Mouse (Mus musculus): ENCODE data around the gene Polr2l. TPM values are rescaled to one million over a fixed set of nuclear protein-coding genes. Genes with fewer than 3 reads are reported as not detected.
A peak's percentile ranks its signal among the peaks of the same experiment; 100 is the strongest.

Polr2l gene
- total RNA-seq (2021) = 10 to 100 TPM; 53.1 to 58.7 TPM
- long read RNA-seq, experiment 1, transcript Polr2l-201 (2 exons, 1,650 nt) = major isoform, 244 of 800 reads
- long read RNA-seq, experiment 1, partial matches to known transcripts = 0 of 800 reads
- long read RNA-seq, experiment 1, other reads (novel, unspliced or antisense) = 556 of 800 reads
- long read RNA-seq, experiment 2, transcript Polr2l-201 (2 exons, 1,650 nt) = major isoform, 282 of 937 reads
- long read RNA-seq, experiment 2, partial matches to known transcripts = 0 of 937 reads
- long read RNA-seq, experiment 2, other reads (novel, unspliced or antisense) = 655 of 937 reads

DNA sequence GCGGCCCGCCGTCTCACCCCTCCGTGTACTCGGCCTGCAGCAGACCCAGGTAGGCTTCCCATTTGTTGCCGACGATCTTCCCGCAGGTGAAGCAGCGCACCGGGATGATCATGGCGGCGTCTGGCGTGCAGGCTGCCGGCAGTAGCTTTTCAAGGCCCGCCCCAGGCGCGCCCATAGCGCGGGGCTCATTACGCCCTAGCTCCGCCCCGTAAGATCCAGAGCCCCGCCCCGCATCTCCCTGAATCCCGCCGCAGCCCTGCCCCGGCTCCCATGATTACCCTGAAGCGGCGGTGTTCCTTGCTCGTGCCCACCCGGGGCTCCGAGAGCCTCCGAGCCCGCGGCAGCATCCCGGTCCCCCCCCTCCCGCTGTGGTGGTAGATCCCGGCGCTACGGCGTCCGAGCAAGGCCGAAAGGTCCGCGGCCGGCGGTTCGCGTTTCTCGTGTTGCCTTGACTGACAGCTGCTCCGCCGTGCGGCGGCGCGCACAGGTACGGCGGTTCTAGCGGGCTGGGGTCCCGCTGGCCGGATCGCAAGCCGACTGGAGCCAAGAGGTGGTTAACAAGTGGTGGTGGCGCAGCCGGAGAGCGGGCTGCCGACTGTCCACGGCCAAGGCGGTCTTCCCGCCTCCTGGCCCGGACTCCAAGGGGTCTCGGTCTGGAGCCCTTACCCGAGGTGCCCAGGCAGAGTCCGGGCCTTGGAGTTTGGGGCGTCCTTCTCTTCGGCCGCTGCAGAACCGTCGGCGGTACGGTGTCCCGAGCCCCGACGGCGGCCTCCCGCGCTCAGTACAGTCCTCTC lies at the start of gene Polr2l, which contains the start of gene Tspan4:
Gene Polr2l, minus strand, starts transcription at position 122 of the 794 bp plus-strand sequence.
Gene Tspan4, plus strand, starts transcription at position 230 of the 794 bp plus-strand sequence.
- intact Hi-C loops (cut with DNase I) = no loop called here
- peak; percentile 75 to 86 for DNase-seq

DNA sequence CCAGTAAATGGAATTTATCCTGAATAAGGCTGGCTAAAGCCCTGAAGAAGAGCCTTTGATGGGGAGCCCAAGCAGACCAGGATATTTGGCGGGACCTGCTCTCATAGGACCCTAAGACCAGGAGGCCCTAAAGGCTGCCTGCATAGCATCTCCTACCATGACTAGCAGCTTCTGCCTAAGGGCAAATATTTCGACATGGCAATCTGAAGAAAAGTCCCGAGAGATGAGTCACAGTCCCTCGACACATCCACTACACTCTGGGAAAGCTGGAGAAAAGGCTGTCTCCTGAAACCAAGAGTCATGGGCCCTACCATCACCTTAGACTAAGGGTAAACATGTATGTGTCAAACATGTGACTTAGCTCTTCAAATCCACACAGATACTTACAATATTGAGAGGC lies 49.3 kb upstream of the Polr2l start:
- no peak for DNase-seq
- intact Hi-C loops (cut with DNase I) = no loop called here

- no peak for DNase-seq
- intact Hi-C loops (cut with DNase I) = no loop called here
These were observed 48.1 kb upstream of the Polr2l start for GRCm38 (mm10) chr7:141523007-141523406.

DNA sequence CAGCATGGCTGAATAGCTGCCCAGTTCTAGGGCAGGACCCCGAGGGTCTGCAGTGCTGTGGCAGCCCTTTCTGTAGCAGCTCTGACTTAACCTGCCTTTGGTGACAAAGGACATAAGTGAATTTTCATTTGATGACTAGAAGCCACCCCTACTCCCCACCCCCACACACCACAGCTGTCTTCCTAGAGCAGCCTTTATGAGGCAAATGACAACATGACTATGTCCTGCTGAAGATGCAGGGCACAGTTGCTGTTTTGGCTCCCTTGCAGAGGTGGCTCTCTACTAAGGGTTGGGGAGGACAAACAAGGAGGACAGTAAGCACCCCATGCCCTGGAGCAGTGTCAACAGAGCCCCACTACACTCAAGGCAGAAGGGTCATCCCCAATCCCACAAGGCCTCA lies 44.9 kb upstream of the Polr2l start:
- DNase-seq = no peak
- intact Hi-C loops (cut with DNase I) = no loop called here

- intact Hi-C loops (cut with DNase I) = no loop called here
- DNase-seq = no peak
These were observed 44.0 kb upstream of the Polr2l start for GRCm38 (mm10) chr7:141518926-141519325.

DNA sequence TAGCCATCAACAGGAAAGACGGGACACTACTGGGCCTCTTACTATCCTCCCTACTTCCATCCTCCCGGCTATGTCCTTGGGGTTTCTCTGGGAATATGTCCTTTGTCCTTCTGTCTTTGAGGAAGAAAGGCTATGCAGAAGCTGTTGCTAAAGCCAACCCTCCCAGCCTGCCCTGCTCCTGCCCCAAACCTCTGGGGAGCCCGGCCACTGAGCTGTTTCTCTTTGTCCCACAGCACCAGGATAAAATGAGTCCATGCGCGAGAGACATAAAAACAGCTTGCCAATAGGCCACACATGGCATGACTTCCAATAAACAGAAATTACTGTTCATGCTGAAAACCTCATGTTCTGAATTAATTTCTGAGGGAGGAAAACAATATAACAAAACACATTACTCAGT lies 43.4 kb upstream of the Polr2l start:
- intact Hi-C loops (cut with DNase I) = no loop called here
- no peak for DNase-seq

GRCm38 (mm10) chr7:141517638-141518037 lies 42.7 kb upstream of the Polr2l start:
- DNase-seq = no peak
- intact Hi-C loops (cut with DNase I) = no loop called here

GRCm38 (mm10) chr7:141510681-141511191 lies 35.8 kb upstream of the Polr2l start:
- intact Hi-C loops (cut with DNase I) = no loop called here
- no peak for DNase-seq

GRCm38 (mm10) chr7:141510196-141510595 lies 35.3 kb upstream of the Polr2l start:
- intact Hi-C loops (cut with DNase I) = no loop called here
- DNase-seq = no peak

DNA sequence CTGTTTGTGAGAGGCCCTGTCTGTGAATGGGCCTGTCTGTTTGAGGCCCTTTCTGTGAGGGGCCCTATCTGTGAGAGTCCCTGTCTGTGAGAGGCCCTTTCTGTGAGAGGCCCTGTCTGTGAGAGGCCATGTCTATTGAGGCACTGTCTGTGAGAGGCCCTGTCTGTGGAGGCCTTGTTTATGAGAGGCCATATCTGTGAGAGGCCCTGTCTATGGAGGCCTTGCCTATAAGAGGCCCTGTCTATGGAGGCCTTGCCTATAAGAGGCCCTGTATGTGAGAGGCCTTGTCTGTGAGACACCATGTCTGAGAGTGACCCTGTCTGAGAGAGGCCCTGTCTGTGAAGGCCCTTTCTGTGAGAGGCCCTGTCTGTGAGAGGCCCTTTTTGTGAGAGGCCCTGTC lies 33.2 kb upstream of the Polr2l start:
- DNase-seq = no peak
- intact Hi-C loops (cut with DNase I) = no loop called here

GRCm38 (mm10) chr7:141506278-141506677 lies 31.3 kb upstream of the Polr2l start:
- intact Hi-C loops (cut with DNase I) = no loop called here

GRCm38 (mm10) chr7:141502556-141502905 lies 27.6 kb upstream of the Polr2l start:
- intact Hi-C loops (cut with DNase I) = no loop called here

More at GRCm38 (mm10) chr7:141506278-141506677, 31.3 kb upstream of the Polr2l start:
- DNase-seq = no peak

DNA sequence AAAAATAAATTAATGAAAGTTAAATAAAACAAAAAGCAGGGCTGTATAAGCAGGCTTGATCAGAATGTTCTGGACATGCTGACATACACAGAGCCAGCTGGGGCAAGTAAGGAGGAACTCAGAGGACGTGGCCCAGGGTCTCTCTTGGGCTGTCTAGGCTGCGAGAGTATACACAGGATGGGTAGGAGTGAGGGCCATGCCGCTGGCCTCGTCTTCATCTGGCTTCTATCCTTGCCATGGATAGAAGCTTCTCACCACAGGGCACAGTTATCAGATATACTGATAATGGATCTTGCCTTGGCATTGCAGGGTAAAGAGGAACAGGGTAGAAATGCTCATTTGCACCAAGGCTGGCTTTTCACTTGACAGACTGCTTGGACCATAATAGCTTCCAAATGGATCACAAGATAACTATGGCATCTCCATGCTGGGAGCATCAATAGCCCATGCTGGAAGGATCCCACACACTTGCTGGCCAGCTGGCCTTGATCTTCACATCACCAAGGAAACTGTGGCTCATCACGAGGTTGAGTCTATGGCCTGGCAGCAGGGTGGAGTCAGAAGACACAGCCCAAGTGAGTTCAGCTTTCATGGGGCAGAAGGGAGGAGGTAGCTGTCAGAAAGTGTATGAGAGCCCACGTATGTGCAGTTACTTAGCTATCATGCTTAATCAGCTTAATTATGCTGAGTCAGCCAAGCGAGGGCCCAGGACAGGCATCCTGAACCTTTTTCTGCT lies 27.1 kb upstream of the Polr2l start:
- intact Hi-C loops (cut with DNase I) = no loop called here
- no peak for DNase-seq

More at GRCm38 (mm10) chr7:141502556-141502905, 27.6 kb upstream of the Polr2l start:
- DNase-seq = no peak

GRCm38 (mm10) chr7:141497600-141497999 lies 22.7 kb upstream of the Polr2l start:
- intact Hi-C loops (cut with DNase I) = no loop called here

GRCm38 (mm10) chr7:141495940-141496339 lies 21.0 kb upstream of the Polr2l start:
- intact Hi-C loops (cut with DNase I) = no loop called here
- no peak for DNase-seq

More at GRCm38 (mm10) chr7:141497600-141497999, 22.7 kb upstream of the Polr2l start:
- no peak for DNase-seq

DNA sequence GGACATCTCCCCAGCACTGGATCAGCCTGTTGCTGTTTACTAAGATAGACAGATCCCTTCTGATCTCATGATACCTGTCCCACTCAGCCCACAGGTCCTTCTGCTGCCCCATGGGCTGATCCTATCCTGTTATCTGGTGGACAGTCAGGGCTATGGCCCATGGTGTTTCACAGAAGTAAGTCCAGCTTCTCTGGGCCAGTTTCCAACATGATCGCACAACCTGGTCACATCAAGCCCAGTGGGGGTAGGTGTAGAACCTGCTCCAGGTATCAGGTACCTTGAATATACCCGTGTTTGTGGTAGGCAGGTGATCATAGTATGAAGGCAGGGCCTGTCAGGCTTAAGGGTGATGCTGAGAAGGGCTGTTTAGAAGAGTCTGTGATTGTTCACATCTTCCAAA lies 20.4 kb upstream of the Polr2l start:
- intact Hi-C loops (cut with DNase I) = no loop called here

DNA sequence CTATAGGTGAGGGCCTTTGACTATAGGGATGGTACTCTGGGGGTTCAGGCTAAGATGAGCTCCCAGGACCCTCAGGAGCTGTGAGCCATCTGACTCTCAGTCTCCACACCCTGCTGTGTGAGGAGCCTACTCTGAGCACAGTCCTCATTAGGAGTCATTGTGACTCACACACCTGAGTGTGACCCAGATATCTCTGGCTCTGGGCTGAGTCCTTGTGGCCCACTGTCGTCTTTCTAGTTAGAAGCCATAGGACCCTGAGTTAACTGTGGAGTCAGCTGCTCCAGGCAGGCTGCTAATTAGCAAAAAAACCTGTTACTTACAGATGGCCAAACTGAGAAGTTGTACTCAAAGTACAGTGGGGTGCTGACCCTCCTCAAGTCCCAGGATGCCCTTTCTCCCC lies 18.8 kb upstream of the Polr2l start:
- intact Hi-C loops (cut with DNase I) = no loop called here
- no peak for DNase-seq

More for the DNA sequence above, 20.4 kb upstream of the Polr2l start:
- no peak for DNase-seq

DNA sequence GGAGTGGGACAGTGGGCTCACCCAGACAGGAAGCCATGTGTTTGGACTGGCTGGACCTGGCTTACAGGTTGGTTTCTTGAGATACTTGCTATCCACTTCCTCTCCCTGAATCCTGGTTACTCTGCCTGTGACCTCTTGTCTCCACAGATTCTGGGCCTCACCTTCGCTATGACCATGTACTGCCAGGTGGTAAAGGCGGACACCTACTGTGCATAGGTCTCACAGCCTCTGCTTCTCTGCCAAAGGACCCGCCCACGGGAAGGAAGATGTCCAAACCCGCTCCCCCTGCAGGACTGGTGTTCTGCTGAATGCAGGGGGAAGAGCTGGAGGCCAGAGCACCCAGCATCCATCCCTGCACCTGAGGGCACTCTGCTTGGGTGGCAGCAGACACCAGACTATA lies 17.8 kb upstream of the Polr2l start:
- DNase-seq = no peak
- intact Hi-C loops (cut with DNase I) = no loop called here

DNA sequence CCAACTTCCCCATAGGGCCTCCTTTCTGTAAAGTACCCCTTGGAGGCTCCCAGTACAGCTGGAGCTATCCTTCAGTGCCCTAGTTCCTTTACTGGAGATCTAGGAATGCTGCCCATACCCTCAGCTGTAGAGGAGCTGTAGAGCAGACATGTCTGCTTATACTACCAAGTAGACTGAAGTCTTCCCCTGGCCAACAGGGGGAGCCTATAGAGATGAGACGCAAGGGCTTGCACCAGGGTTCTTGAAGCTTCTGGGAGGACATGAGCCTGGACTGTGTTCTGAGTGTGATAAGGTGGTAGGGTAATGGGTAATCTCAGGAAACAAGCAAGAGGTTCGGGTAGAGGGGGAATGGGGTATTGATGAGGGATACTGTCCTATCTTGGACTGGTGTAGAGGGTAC lies 16.2 kb upstream of the Polr2l start:
- DNase-seq = no peak
- intact Hi-C loops (cut with DNase I) = no loop called here

- intact Hi-C loops (cut with DNase I) = no loop called here
- DNase-seq = no peak
These were observed 12.2 kb upstream of the Polr2l start for GRCm38 (mm10) chr7:141487141-141487540.

GRCm38 (mm10) chr7:141486239-141486638 lies 11.3 kb upstream of the Polr2l start:
- no peak for DNase-seq
- intact Hi-C loops (cut with DNase I) = no loop called here

All from gastrocnemius, postnatal 36 days (tissue).